Mouse (Mus musculus) intestine, embryonic 15.5 days (tissue): Measurements from ENCODE around the gene Hivep3. TPM values are rescaled to one million over a fixed set of nuclear protein-coding genes. Genes with fewer than 3 reads are reported as not detected.

Source experiments
- ATAC-seq: fragments of 200-750 bp; cut with Nextera tagmentation; 2 replicates; pipeline ENCODE4 v1.8.0; 2017; ENCODE audit warnings: moderate TSS enrichment, moderate library complexity
- H3K27ac ChIP-seq: fragments of 300-500 bp; sonication (generic); 2 replicates; pipeline ENCODE4 v1.5.1; 2015; ENCODE audit warnings: mild to moderate bottlenecking, inconsistent platforms
- H3K27me3 ChIP-seq: fragments of 300-500 bp; sonication (generic); replicated peaks from 2 replicates; pipeline ENCODE4 v1.6.1; 2015; ENCODE audit warnings: inconsistent platforms
- H3K36me3 ChIP-seq: fragments of 300-500 bp; sonication (generic); 2 replicates; pipeline ENCODE4 v1.6.1; 2015; ENCODE audit warnings: inconsistent platforms
- H3K4me1 ChIP-seq: fragments of 300-500 bp; sonication (generic); replicated peaks from 2 replicates; pipeline ENCODE4 v1.6.1; 2015; ENCODE audit warnings: inconsistent platforms
- H3K4me2 ChIP-seq: fragments of 300-500 bp; sonication (generic); replicated peaks from 2 replicates; pipeline ENCODE4 v1.6.1; 2015; ENCODE audit warnings: mild to moderate bottlenecking, inconsistent platforms
- H3K4me3 ChIP-seq: fragments of 300-500 bp; sonication (generic); replicated peaks from 2 replicates; pipeline ENCODE4 v1.5.1; 2015; ENCODE audit warnings: inconsistent platforms
- H3K9ac ChIP-seq: fragments of 300-500 bp; sonication (generic); 2 replicates; pipeline ENCODE4 v1.6.1; 2015; ENCODE audit warnings: inconsistent platforms
- H3K9me3 ChIP-seq: fragments of 300-500 bp; sonication (generic); 2 replicates; pipeline ENCODE4 v1.6.1; 2016; ENCODE audit warnings: inconsistent platforms
- WGBS: fragments of 180-500 bp; shearing (Covaris S2); methylation state at CpG from one replicate; pipeline ENCODE4 v1.1.7; 2015; 5-methylcytosine and 5-hydroxymethylcytosine counted together
- polyA plus RNA-seq: library from polyadenylated mRNA; unstranded; fragments of >200 nt; fragmentation: Nextera tagmentation; extraction: Ambion mirVana; gene quantifications from 2 replicates; pipeline ENCODE4 v1.2.1, GENCODE M21; 2015

The Hivep3 gene
- polyA plus RNA-seq, 1 experiment from 2014 or later: 5.0 TPM

GRCm38 (mm10) chr4:119981047-119981720, 247.6 kb downstream of the Hivep3 start:
- no peak overlapping the region for H3K9ac ChIP-seq
- H3K27me3 ChIP-seq: no peaks in the 10 kb centered on the region
- no peaks in the 10 kb centered on the region for H3K4me1 ChIP-seq
- H3K27ac ChIP-seq: no peak overlapping the region
- no peak for ATAC-seq
- 87% methylated on average over 12 of the region's 12 CpGs for WGBS
- no peaks in the 10 kb centered on the region for H3K9me3 ChIP-seq
- no peak overlapping the region for H3K4me3 ChIP-seq
- H3K36me3 ChIP-seq: no peaks in the 10 kb centered on the region
- no peak overlapping the region for H3K4me2 ChIP-seq

- WGBS: 76% methylated on average over 5 of the region's 5 CpGs
- H3K27me3 ChIP-seq: 0 out of 2 replicates have a peak, but pooled peaks cover 3% of the 10 kb centered on the region
- H3K4me3 ChIP-seq: no peak overlapping the region
- 0 out of 2 replicates have a peak, but pooled peaks cover 3% of the 10 kb centered on the region for H3K4me1 ChIP-seq
- H3K36me3 ChIP-seq: no peaks in the 10 kb centered on the region
- ATAC-seq: no peak
- no peak overlapping the region for H3K27ac ChIP-seq
- H3K9me3 ChIP-seq: no peaks in the 10 kb centered on the region
- no peak overlapping the region for H3K4me2 ChIP-seq
- H3K9ac ChIP-seq: no peak overlapping the region
These were observed 252.5 kb downstream of the Hivep3 start for GRCm38 (mm10) chr4:119986065-119986464.

GRCm38 (mm10) chr4:119986580-119987291, 253.2 kb downstream of the Hivep3 start:
- no peak overlapping the region for H3K9ac ChIP-seq
- 0 out of 2 replicates have a peak, but pooled peaks cover 3% of the 10 kb centered on the region for H3K27me3 ChIP-seq
- ATAC-seq: no peak
- no peak overlapping the region for H3K4me3 ChIP-seq
- H3K4me1 ChIP-seq: 0 out of 2 replicates have a peak, but pooled peaks cover 3% of the 10 kb centered on the region
- no peaks in the 10 kb centered on the region for H3K36me3 ChIP-seq
- H3K27ac ChIP-seq: no peak overlapping the region
- H3K9me3 ChIP-seq: no peaks in the 10 kb centered on the region
- WGBS: 56% methylated on average over 5 of the region's 5 CpGs
- H3K4me2 ChIP-seq: no peak overlapping the region

- Histone ChIP-seq H3K36me3 (no peaks in the 10 kb centered on the region), H3K4me2 (no peak overlapping the region), H3K4me3 (no peak overlapping the region), H3K9me3 (no peaks in the 10 kb centered on the region), H3K27ac (no peak overlapping the region), H3K27me3 (0 out of 2 replicates have a peak, but pooled peaks cover 3% of the 10 kb centered on the region), H3K9ac (no peak overlapping the region), H3K4me1 (0 out of 2 replicates have a peak, but pooled peaks cover 3% of the 10 kb centered on the region)
- ATAC-seq: 0 out of 2 replicates have a peak, but pooled peaks have one; percentile 20
- 50% methylated on average over 4 of the region's 4 CpGs for WGBS
These were observed 253.9 kb downstream of the Hivep3 start for GRCm38 (mm10) chr4:119987376-119988087.

GRCm38 (mm10) chr4:119989031-119989693, 255.6 kb downstream of the Hivep3 start:
- H3K4me3 ChIP-seq: no peak overlapping the region
- 62% methylated on average over 3 of the region's 3 CpGs for WGBS

GRCm38 (mm10) chr4:119990346-119990745, 256.8 kb downstream of the Hivep3 start:
- Histone ChIP-seq H3K27ac (no peak overlapping the region), H3K9ac (no peak overlapping the region), H3K4me2 (no peak overlapping the region), H3K4me3 (no peak overlapping the region), H3K36me3 (no peaks in the 10 kb centered on the region), H3K4me1 (0 out of 2 replicates have a peak, but pooled peaks cover 3% of the 10 kb centered on the region), H3K27me3 (0 out of 2 replicates have a peak, but pooled peaks cover 3% of the 10 kb centered on the region), H3K9me3 (no peaks in the 10 kb centered on the region)
- no peak for ATAC-seq
- WGBS: 82% methylated on average over 3 of the region's 3 CpGs

More at GRCm38 (mm10) chr4:119989031-119989693, 255.6 kb downstream of the Hivep3 start:
- Histone ChIP-seq H3K27me3 (0 out of 2 replicates have a peak, but pooled peaks cover 3% of the 10 kb centered on the region), H3K27ac (no peak overlapping the region), H3K4me2 (no peak overlapping the region), H3K36me3 (no peaks in the 10 kb centered on the region), H3K9me3 (no peaks in the 10 kb centered on the region), H3K9ac (no peak overlapping the region), H3K4me1 (0 out of 2 replicates have a peak, but pooled peaks cover 3% of the 10 kb centered on the region)
- ATAC-seq: no peak

- H3K27ac ChIP-seq: no peak overlapping the region
- 0 out of 2 replicates have a peak, but pooled peaks cover 3% of the 10 kb centered on the region for H3K27me3 ChIP-seq
These were observed 257.3 kb downstream of the Hivep3 start for GRCm38 (mm10) chr4:119990841-119991240.

GRCm38 (mm10) chr4:119991758-119992157, 258.2 kb downstream of the Hivep3 start:
- H3K4me1 ChIP-seq: 0 out of 2 replicates have a peak, but pooled peaks cover 3% of the 10 kb centered on the region
- no peaks in the 10 kb centered on the region for H3K36me3 ChIP-seq
- no peak overlapping the region for H3K4me3 ChIP-seq
- WGBS: 54% methylated on average over 4 of the region's 4 CpGs
- no peak for ATAC-seq
- H3K4me2 ChIP-seq: no peak overlapping the region
- H3K9me3 ChIP-seq: no peaks in the 10 kb centered on the region
- H3K27me3 ChIP-seq: 0 out of 2 replicates have a peak, but pooled peaks cover 3% of the 10 kb centered on the region
- no peak overlapping the region for H3K9ac ChIP-seq
- H3K27ac ChIP-seq: no peak overlapping the region

More at GRCm38 (mm10) chr4:119990841-119991240, 257.3 kb downstream of the Hivep3 start:
- no peak for ATAC-seq
- 0 out of 2 replicates have a peak, but pooled peaks cover 3% of the 10 kb centered on the region for H3K4me1 ChIP-seq
- H3K9me3 ChIP-seq: no peaks in the 10 kb centered on the region
- 87% methylated on average over 3 of the region's 3 CpGs for WGBS
- no peaks in the 10 kb centered on the region for H3K36me3 ChIP-seq
- no peak overlapping the region for H3K4me2 ChIP-seq
- no peak overlapping the region for H3K4me3 ChIP-seq
- no peak overlapping the region for H3K9ac ChIP-seq

GRCm38 (mm10) chr4:119996377-119996776, 262.8 kb downstream of the Hivep3 start:
- Histone ChIP-seq H3K9me3 (no peaks in the 10 kb centered on the region), H3K4me1 (no peaks in the 10 kb centered on the region), H3K27ac (no peak overlapping the region), H3K4me3 (no peak overlapping the region), H3K36me3 (no peaks in the 10 kb centered on the region), H3K9ac (no peak overlapping the region), H3K27me3 (no peaks in the 10 kb centered on the region), H3K4me2 (no peak overlapping the region)
- ATAC-seq: no peak
- 89% methylated on average over 1 of the region's 1 CpGs for WGBS

GRCm38 (mm10) chr4:119997351-119997750, 263.8 kb downstream of the Hivep3 start:
- H3K4me3 ChIP-seq: no peak overlapping the region
- no peak overlapping the region for H3K4me2 ChIP-seq
- no peak overlapping the region for H3K9ac ChIP-seq
- ATAC-seq: no peak
- WGBS: 88% methylated on average over 7 of the region's 7 CpGs
- no peaks in the 10 kb centered on the region for H3K4me1 ChIP-seq
- no peaks in the 10 kb centered on the region for H3K27me3 ChIP-seq
- H3K9me3 ChIP-seq: no peaks in the 10 kb centered on the region
- H3K27ac ChIP-seq: no peak overlapping the region
- H3K36me3 ChIP-seq: no peaks in the 10 kb centered on the region

- 77% methylated on average over 5 of the region's 5 CpGs for WGBS
- Histone ChIP-seq H3K36me3 (no peaks in the 10 kb centered on the region), H3K9ac (no peak overlapping the region), H3K4me1 (no peaks in the 10 kb centered on the region), H3K9me3 (no peaks in the 10 kb centered on the region), H3K4me2 (no peak overlapping the region), H3K27ac (no peak overlapping the region), H3K27me3 (no peaks in the 10 kb centered on the region), H3K4me3 (no peak overlapping the region)
- no peak for ATAC-seq
These were observed 265.3 kb downstream of the Hivep3 start for GRCm38 (mm10) chr4:119998911-119999310.
